Mouse (Mus musculus) thymus, postnatal 10 days (tissue): ENCODE data around the gene Vrk3.
A peak's percentile ranks its signal among the peaks of the same experiment; 100 is the strongest.

ENCODE experiments used
- DNase-seq, 2 experiments: peaks; one replicate each; pipeline ENCODE4 v3.0.0; 2021; ENCODE audit warnings: low spot score in 2 of 2

The Vrk3 gene

DNA sequence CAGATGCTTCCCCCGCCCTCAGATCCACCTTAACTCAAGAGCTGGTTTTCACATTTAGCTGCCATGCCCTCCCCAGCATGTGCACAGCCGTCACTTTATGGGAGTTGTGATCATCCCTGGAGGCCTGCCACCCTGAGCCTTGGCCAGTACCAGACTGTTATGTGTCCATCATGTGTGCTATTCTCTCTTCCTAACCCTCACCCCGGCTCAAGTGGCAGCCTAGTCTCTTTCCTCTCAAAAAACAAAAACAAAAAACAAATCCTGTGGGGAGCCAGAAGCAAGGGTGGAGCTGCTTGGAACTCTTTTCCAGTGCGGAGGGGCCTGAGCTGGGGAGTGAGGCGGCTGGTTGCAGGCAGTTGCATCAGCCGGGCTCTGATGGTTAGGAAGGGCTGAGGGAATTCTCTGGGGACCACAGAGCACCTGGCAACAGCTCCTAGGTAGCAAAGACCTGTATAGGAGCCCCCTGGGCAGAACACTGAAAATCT is 70.6 kb downstream of the Vrk3 start:
- no peak for DNase-seq

DNA sequence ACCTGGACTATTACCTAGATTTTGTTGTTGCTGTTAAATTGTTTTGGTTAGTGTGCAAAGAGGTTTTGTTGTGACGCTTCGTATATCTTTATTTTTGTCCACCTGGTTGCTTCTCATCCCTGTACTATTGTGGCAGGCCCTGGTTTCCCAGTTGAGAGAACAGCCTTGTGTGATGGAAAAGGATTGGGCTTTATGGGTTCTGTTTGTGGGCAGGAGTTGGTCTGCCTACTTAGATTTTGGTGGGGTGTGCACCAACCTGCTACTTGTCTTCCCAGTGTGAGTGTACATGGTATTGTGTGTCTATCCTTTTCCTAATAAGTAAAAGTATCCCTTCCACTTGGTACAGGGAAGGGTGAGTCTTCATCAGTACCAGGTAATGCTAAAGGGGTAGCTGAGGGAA is 71.2 kb downstream of the Vrk3 start:
- no peak for DNase-seq

DNA sequence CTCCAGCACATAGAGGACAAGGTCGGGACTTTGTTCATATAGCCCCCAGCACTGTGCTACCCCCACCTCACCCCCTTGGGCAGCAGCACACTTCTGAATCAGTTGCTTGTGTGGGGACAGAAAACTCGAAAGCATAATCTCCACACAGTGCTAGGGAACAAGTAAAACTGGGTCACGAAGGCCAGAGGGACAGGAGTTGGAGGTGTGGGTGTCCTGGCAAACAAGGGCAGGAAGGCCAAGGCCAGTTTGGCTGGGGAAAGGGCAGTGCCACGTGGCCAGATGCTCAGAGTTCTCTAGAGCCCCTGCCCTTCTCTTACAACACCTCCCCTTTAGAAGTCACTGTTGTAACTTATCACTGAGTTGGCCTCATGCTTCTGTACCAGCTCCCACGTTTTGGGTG is 71.7 kb downstream of the Vrk3 start:
- DNase-seq: no peak

DNA sequence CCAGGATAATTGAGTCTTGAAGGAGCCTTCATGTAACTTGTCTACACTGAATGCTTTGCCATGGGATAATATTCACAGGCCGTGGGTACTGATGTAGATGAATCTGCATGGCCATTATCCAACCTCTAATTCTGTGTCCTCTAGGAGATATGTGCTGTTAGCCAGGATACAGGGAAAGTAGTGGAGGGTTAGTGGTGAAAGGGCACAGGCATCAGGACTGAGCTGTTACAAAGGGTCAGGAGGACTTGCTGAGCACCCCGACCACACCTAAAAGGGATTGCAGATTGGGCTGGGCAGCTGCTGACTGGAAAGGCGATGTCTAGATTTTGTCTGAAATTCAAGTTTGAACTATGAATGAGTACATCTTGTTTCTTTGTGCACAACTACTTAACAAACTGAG is 72.3 kb downstream of the Vrk3 start:
- no peak for DNase-seq

DNA sequence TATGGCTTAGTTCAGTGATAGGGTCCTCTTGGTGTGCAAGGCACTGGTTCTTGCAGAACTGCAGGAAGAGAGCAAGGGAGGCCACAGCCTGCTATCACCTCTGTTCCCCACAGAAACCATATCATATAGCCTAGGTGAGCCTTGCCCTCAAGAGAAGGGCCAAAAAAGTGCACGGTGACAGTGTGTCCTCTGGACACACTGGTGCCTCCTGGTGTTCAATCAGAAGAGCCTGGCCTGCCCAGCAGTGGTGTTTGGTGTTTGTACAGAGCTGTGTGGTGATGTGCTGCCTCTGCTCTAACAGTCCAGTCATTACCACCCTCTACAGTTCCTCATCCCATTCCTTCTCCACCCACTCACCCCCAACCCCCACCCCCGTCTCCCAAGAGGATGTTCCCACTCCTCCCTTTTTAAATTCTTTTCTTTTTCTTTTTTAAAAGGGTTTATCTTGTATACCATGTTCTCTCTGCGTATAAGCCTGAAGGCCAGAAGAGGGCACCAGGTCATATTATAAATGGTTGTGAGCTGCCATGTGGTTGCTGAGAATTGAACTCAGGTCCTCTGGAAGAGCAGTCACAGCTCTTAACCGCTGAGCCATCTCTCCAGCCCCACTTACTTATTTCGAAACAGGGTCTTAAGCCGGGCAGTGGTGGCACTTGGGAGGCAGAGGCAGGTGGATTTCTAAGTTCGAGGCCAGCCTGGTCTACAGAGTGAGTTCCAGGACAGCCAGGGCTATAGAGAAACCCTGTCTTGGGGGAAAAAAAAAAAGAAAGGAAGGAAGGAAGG is 73.6 kb downstream of the Vrk3 start:
- no peak for DNase-seq

DNA sequence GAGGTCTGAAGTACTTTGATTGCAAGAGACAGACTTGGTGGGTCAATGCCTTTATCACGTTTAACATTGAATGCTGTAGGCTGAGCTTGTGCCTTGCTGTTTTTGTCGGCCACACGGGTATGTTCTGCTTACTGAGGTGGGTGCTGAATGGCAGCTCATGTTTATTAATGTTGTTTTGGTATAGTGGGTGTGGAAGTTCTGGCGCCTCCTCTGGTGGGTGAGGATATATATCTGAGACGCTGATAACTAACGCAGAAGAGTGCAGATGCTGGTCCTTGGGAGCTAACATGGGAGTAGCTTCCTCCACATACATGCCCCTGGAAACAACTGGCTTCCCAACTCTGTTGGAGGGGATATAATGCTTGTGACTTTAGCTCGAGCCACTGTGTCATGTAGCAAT is 75.2 kb downstream of the Vrk3 start:
- no peak for DNase-seq

DNA sequence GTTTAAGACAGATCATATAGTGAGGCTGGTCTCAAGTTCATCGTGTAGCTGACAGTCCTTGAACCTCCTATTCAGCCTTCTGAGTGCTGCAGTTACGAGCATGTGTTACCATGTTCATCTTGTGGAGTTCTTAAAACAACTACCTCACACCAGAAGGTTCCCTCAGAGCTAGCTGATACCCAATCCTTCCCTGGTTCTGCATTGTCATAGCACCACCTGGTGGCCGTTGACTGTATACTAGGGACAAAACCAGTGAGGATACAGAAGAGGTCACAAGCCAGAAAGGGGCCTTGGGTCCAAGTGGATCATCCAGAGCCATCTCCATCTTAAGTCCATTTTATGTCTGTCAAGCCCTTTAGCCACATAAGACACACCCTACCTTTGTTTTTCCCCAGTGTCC is 76.7 kb downstream of the Vrk3 start:
- DNase-seq: peak; percentile 62 to 86

DNA sequence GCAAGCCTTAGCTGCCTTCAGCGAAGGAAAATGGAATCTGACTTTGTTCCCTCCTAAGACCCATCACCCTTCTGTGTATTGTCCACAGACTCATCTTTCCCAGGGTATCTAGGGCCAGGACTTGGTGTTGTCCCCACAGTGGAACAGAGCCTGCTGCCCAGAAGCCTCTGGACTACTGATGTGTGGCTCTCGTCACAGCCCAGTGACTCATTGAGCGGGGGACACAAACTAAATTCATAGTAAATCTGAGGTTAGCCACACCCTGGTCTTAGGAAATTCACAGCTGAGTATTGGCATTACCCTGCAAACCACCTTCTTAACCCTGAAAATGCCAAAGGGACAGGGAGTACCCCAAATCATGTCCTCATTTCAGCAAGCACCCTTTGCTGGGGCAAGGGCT is 78.6 kb downstream of the Vrk3 start:
- DNase-seq: no peak
